Mouse (Mus musculus): ENCODE data around the gene Chchd6. TPM values are rescaled to one million over a fixed set of nuclear protein-coding genes. Genes with fewer than 3 reads are reported as not detected.

The Chchd6 gene
- total RNA-seq, 2 experiments from 2014 or later = 2.7 to 3.3 TPM

DNA sequence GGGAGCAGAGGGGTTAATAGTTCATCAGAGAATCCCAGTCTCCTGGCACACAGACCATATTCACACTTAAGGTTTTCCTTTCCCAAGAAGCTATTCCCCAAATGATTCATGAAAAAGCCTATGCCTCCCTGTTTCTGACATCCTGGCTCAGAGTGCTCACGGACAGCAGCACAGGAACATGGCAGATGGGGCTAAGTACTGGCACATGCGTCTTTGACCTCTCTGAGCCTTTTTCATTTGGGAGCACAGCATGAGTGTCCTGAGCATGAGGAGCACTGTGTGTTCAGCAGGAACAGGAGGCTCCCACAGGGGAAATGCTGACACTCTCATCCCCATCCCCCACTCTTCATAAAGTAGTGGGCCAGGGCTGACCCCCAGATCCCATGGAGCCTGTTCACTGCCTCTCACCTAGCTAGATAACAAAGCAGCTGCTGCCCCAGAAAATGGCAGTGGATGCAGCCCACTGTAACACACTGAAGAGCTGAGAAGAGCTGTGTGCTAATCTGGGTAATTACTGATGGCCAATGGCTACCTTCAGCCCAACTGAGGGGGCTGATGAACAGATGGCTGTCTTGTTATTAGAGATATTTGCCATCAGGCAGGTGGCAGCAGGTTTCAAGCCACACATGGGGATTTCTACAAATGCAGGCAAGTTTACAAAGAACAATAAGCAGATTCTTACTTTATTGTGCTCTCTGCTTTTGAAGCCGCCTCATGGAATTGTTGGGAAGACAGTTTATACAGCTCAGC is 176.2 kb downstream of the Chchd6 start:
- intact Hi-C loops (cut with DNase I; ENCODE audit: low total_unique reads) = no loop called here
- DNase-seq = no peak

DNA sequence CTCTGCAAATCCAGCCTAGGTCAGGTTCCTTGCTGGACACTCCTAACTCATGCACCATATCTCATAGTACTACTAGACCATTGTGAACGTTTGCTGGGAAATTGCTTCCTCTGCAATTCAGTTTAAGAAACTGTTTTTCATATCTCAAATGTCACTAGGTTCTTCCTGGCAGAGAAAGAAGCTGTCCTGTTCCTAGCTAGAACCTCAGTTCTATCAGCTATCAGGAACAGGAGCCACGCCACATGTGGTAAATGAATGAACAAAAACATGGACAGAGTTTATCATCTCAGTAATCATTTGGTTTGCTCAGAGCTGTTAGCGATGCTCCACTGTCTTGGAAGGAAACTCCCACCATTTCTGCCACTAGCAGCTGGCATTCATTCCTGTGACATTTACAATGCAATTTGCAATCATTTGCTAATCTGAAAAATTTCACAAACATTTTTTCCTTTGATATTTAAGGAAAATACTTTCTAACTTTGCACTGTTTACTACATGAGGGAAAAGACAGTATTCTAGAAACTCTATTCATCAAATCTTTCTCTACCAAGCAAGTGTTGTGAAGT is 179.3 kb downstream of the Chchd6 start:
- intact Hi-C loops (cut with DNase I; ENCODE audit: low total_unique reads) = no loop called here
- no peak for DNase-seq

- intact Hi-C loops (cut with DNase I; ENCODE audit: low total_unique reads) = no loop called here
- DNase-seq = no peak
Measured at GRCm38 (mm10) chr6:89415091-89415490, 180.4 kb downstream of the Chchd6 start.

DNA sequence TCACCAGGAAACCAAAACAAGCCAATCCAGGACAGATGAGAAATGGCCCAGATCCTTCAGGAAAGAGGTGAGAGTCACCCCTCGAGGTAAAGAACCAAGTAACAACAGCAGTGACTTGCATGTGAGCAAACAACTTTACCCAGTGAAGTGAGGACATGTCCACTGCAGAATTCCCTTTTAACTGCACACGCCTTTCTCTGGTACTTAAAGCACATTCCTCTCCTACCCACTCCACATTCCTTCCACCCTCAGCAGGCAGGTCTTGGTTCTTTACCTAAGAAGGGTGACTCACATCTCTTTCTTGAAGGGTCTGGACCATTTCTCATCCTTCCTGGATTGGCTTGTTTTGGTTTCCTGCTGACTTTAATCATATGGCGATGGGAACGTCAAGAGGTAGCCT is 181.3 kb downstream of the Chchd6 start:
- intact Hi-C loops (cut with DNase I; ENCODE audit: low total_unique reads) = no loop called here
- DNase-seq = no peak

- intact Hi-C loops (cut with DNase I; ENCODE audit: low total_unique reads) = no loop called here
- DNase-seq = no peak
Measured at GRCm38 (mm10) chr6:89413481-89413884, 182.0 kb downstream of the Chchd6 start.

DNA sequence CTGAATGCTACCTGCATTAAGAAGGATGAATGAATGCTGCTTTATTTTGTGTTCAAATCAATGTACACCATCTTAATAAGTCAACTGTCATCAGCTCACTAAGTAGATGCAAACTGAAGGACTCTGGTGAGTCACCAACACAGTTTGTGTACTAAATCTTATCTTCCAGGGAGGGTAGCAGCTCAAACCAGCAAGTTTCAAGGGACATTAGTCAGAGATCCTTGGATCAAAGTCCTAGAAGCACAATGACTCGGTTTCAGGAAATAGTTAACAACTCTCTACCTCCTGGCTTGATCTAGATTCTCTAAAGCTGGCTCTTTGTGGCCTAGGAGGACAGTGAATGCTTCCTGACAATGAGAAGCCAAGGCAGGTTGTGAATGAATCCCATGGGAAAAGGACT is 182.9 kb downstream of the Chchd6 start:
- intact Hi-C loops (cut with DNase I; ENCODE audit: low total_unique reads) = no loop called here
- no peak for DNase-seq

GRCm38 (mm10) chr6:89409041-89409440 is 186.4 kb downstream of the Chchd6 start:
- intact Hi-C loops (cut with DNase I; ENCODE audit: low total_unique reads) = no loop called here
- DNase-seq = no peak

GRCm38 (mm10) chr6:89408259-89408658 is 187.2 kb downstream of the Chchd6 start:
- no peak for DNase-seq
- intact Hi-C loops (cut with DNase I; ENCODE audit: low total_unique reads) = no loop called here

DNA sequence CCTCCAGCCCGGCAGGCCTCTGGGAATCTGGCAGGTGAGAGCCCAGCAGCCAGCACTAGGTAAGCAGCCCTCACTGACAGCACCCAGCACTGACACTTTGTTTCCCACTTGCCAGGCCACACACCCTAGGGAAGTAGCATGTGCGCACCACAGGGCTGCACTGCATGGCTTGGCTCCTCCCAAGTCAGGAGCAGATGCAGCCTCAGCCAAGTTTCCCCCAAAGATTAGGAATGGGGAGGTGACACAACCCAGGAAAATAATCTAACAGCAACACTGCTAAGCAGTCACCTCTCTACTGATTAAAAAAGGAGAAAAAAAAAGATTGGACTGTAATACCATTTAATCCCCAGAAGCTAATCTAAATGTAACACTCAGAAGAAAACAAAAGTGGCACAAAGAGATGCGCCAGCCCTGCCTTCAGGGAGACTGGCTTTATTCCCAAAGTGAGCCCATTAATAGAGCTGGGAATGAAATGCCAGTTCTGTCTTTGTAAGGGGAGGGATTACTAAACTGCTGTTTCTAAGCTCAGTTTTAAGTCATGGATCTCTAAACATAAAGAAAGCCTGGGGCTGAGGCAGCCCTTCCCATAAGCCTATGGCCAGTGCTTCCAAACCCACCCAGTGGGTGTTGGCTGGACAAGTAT is 188.1 kb downstream of the Chchd6 start:
- intact Hi-C loops (cut with DNase I; ENCODE audit: low total_unique reads) = no loop called here
- DNase-seq = no peak

- intact Hi-C loops (cut with DNase I; ENCODE audit: low total_unique reads) = no loop called here
- no peak for DNase-seq
Measured at GRCm38 (mm10) chr6:89404964-89405363, 190.5 kb downstream of the Chchd6 start.

DNA sequence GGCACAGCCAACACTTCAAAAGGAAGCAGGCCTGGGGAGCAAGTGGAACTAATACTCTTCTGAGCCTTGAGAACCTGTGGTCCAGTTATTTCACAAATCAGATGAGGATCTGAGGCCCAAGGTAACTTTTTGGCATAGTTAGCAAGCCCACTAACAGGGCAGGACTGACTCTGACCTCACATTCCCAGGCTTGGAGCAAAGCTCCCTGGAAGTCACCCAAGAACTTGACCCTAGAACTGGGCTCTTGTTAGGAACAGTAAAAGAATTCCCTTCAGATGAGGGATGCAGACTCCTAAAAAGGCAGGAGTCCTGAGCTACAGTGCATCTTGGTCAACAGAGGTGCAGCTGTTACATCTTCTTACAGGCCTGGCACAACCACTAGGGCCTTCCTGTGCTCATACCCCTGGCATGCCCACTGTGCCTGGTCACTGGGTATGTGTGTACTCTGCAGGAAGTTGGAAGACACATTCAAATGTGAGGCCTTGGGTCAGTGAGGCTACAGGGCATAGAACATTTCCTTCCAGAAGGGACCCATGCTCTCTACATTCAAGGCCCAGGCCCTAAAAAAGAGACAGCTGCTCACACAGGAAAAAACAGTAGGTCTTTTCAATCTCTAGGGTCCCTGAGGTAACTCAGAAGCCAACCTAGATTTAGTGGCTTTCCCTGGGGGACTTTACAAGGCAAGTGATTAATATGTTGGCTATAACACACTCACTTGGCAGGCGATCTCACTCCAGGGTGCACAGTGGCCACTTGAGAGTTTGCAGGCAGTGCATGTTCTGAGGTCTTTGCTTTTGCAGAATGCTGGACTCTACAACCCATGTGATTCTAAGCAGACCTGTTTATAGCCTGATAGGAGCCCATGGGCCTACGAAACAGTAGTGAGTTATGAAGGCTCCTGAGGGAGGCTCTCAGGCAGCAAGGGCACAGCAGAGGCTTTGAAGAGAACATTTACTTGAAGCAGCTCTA is 191.9 kb downstream of the Chchd6 start:
- no peak for DNase-seq
- intact Hi-C loops (cut with DNase I; ENCODE audit: low total_unique reads) = no loop called here

DNA sequence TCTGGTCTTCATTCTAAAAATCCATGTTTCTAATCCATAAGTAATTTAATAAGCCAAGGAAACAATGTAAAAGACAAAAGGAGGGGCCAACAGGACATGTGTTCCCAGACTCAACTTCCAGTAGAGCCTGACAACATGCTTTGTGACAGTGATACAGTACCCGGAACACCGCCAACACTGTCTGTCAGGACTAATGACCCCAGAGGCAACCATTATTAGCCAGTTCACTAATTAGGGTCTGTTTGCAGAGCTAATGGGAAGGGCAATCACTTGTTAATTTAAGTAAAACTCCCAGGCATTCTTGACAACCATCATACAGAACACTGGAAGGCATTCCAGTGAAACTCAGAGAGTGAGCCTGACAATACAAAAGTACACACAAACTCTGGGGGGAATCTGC is 193.0 kb downstream of the Chchd6 start:
- intact Hi-C loops (cut with DNase I; ENCODE audit: low total_unique reads) = no loop called here
- DNase-seq = no peak

GRCm38 (mm10) chr6:89399564-89399963 is 195.9 kb downstream of the Chchd6 start:
- intact Hi-C loops (cut with DNase I; ENCODE audit: low total_unique reads) = no loop called here
- DNase-seq = no peak

DNA sequence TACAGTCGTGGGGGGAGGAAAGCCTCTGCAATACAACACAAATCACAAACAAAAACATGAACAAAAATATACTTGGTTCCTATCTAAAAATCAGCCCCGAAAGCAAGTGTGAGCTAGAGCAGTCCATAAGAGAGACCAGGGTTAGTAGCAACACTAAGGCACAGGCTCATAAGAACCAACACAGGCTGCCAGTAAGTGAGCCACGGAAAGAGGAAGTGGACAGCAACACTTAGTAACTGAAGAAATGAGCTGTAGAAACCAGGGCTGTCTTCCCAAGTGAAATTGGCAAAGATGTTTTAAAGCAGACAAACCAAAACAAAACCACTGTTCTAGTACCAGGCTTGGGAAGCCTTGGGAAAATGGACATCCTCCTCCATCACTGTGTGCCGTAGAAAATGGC is 197.5 kb downstream of the Chchd6 start:
- intact Hi-C loops (cut with DNase I; ENCODE audit: low total_unique reads) = no loop called here
- no peak for DNase-seq

DNA sequence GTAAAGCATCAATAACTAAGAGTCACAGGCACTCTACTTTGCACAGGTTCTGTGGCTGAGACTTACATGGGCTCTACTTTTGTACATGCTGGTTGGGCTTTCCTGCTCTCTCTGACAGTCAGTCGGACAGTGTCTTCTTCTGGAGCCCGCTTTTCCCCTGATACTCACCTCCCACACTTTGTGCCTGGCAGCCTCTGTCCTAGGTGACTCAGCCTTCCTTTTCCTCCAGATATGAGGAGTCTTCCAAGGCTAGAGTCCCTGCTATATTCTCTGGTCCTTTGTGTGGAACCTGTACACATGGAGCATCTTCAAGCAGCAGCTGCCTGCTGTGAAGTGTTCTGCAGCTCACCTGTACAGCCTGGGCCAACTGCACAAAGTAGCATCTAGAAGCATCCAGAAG is 201.6 kb downstream of the Chchd6 start:
- intact Hi-C loops (cut with DNase I; ENCODE audit: low total_unique reads) = no loop called here
- DNase-seq = no peak

DNA sequence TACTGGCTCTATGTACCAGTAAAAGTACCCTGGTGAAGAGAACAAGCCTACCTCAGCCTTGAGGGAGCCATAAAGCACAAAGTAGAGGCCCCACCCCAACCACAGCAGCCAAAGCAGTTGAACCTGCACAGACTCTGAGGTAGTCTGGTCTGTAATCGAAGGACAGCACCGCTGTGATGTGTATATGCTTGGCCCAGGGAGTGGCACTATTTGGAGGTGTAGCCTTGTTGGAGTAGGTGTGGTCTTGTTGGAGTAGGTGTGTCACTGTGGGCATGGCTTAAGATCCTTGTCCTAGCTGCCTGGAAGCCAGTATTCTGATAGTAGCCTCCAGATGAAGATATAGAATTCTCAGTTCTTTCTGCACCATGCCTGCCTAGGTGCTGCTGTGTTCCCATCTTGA is 203.2 kb downstream of the Chchd6 start:
- intact Hi-C loops (cut with DNase I; ENCODE audit: low total_unique reads) = no loop called here
- no peak for DNase-seq

GRCm38 (mm10) chr6:89389771-89390170 is 205.7 kb downstream of the Chchd6 start:
- DNase-seq = no peak
- intact Hi-C loops (cut with DNase I; ENCODE audit: low total_unique reads) = no loop called here

DNA sequence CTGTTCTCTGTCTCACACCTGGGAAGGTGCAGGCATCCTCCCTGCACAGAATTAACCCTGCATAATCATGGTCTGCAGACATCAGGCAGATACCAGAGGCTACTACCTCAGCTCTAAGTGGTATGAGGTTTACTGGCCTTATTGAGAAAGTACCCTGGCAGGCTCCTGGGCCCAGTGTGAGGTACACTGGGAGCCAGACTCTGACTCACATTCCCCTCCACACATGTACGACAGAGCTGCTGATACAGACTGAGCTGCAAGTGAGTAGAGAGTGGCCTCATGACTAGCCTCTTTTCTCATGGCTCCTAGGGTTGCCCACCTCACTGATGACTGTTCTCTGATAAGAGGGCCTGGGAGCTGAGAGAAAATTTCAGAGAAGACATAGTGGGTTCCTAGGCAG is 208.5 kb downstream of the Chchd6 start:
- intact Hi-C loops (cut with DNase I; ENCODE audit: low total_unique reads) = no loop called here
- DNase-seq = no peak

DNA sequence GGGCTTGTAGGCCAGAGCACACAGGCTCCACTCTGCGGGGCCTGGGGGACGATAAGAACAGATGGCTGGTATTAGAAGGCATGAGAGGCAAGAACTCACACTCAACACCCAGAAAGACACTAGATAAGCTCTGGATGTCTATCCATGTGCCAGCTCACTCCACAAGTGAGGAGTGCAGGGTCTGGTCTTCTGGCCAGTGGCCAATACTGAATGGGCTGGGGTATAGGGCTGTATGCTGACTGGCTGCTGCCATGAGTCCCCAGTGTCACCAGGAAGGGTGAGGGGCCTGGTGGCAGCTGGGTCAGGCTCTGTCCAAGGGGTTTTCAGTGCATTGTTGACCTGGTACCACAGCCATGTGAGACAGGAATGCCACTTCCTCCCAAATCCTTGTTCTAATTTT is 210.8 kb downstream of the Chchd6 start:
- intact Hi-C loops (cut with DNase I; ENCODE audit: low total_unique reads) = no loop called here
- DNase-seq = no peak

DNA sequence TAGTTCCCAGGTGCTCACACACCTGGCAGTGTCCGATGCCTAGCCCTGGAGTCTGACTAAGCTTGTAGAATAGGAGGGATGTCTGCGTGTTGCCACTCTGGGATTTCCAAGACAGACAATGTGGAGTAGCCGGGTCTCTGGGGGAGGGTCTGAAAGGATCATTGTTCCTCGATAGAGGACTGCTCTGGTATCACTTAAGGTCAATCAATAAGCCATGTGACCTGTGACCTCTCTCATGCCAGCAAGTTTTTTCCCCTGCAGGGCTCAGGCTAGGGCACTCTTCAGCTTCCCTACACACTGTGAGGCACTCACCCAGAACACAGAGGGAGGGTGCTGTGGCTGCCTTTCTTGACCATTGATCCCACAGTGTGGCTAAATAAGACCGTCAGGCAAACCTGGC is 213.6 kb downstream of the Chchd6 start:
- no peak for DNase-seq
- intact Hi-C loops (cut with DNase I; ENCODE audit: low total_unique reads) = no loop called here
